Mouse (Mus musculus) gastrocnemius, adult 2 months (tissue): ENCODE measurements around the gene C5ar2. TPM values are rescaled to one million over a fixed set of nuclear protein-coding genes. Genes with fewer than 3 reads are reported as not detected.

Source experiments
- DNase-seq: peaks from one replicate; pipeline ENCODE4 v3.0.0; 2022
- H3K27ac ChIP-seq: fragments of 200-600 bp; 2 replicates; pipeline ENCODE4 v1.8.1; 2022; ENCODE audit warnings: mild to moderate bottlenecking
- H3K4me3 ChIP-seq: fragments of 200-600 bp; 2 replicates; pipeline ENCODE4 v1.8.1; 2022; ENCODE audit warnings: mild to moderate bottlenecking, moderate library complexity
- CTCF ChIP-seq: fragments of 200-600 bp; IDR thresholded peaks from 2 replicates; pipeline ENCODE4 v1.8.1; 2022; ENCODE audit warnings: antibody characterized with exemption, mild to moderate bottlenecking, moderate library complexity
- intact Hi-C: fragments of 180-260 bp; cut with DNase I; formaldehyde crosslinking; loops from one replicate; pipeline ENCODE4 v1.15.1; 2025
- total RNA-seq, 2 experiments: library from RNA; stranded (reverse); gene quantifications; 2 replicates each; pipeline ENCODE4 v1.2.3; 2021

C5ar2 gene
- total RNA-seq, 2 experiments from 2014 or later, result 0.18 to 0.39 TPM

DNA sequence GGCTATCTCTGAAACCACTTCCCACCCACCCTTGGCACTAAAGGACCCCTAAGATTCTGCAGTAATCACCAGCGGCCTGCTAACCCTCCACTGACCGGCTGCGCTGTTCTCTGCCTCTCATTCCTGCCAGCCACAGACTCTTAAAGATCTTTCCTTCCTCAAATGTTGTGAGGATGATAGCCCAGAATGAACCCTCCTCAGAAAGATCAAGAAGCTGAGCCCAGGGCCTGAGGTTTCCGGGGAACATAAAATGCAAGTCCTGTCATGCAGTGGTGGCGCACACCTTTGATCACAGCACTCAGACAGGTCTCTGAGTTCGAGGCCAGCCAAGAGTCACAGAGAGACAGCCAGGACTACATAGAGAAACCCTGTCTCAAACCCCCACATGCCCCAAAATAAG, 1.8 kb downstream of the C5ar2 start:
- Histone ChIP-seq H3K27ac (no peak overlapping the region), H3K4me3 (no peak overlapping the region)
- no peak for DNase-seq
- no peak for TF ChIP-seq CTCF
- intact Hi-C loops, result no loop called here

- intact Hi-C loops, result no loop called here
- H3K27ac ChIP-seq, result no peak overlapping the region
- 0 out of 2 replicates have a peak overlapping the region, but pooled peaks have one; percentile 3 for H3K4me3 ChIP-seq
Measured at GRCm38 (mm10) chr7:16241787-16242186, 2.2 kb downstream of the C5ar2 start.

DNA sequence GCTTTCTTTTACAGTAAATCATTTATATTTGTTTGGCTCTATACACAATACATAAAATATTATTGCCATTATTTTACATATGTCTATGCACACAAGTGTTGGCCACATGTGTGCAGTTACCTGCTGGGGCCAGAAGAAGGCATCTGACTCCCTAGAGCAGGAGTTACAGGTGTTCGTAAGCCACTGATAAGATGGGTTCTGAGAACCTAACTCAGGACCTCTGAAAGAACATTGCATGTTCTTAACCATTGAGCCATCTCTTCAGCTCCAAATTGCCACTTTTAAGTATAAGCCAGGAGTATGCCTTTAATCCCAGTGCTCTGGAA, 3.0 kb downstream of the C5ar2 start:
- Histone ChIP-seq H3K4me3 (no peak overlapping the region), H3K27ac (no peak overlapping the region)
- intact Hi-C loops, result no loop called here
- DNase-seq, result no peak
- no peak for TF ChIP-seq CTCF

More at GRCm38 (mm10) chr7:16241787-16242186, 2.2 kb downstream of the C5ar2 start:
- no peak for TF ChIP-seq CTCF
- no peak for DNase-seq

DNA sequence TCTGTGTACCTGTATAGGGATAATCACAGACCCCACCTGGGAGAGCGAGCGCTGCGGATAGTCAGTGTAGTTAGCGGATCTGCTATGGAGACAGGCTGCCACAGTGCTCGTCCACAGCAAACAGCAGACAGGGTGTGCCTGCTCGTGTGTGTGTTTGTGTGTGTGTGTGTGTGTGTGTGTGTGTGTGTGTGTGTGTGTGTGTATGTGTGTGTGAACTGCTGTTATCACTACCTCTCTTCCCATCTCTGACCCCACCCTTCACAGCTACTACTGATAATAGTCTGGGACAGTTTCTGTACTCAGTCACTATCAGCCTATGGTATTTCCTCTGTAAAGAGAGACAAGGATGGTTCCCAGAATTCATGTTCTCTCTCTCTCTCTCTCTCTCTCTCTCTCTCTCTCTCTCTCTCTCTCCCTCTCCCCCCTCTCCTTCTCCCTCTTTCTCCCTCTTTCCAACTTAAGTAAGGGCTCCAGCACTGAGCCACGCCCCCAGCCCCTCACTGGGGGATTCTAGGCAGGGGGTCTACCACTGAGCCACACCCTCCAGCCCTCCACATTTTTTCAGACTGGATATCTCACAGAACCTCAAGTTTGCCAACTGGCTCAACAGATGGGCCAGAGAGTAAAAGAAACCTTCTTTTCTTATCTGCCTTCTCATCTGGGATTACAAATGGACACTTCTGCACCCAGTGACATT, 3.5 kb downstream of the C5ar2 start:
- intact Hi-C loops, result no loop called here

DNA sequence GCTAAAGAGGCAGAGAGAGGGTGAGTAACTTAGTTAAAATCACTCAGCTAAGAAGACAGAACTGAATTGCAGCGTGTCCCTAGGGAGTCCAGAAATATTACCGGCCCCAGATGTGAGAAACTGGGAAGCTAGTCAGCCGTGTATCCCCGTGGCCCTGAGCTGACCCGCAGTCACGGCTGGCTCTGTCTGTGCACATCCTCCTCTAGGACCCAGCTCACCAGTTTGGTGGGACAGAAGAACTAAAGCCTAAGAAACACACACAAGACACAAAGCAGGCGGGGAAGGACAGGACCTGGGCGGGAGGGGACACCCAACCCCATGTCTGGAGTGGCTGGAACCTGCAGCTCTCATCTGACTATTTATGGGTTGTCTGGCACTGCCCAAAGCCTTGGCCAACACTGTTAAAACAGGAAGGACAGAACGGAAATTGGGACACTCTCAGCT, 4.4 kb downstream of the C5ar2 start:
- peak overlapping the region; percentile 81 for H3K27ac ChIP-seq
- peak; percentile 81 for DNase-seq
- intact Hi-C loops, result no loop called here

More for the DNA sequence above, 3.5 kb downstream of the C5ar2 start:
- Histone ChIP-seq H3K4me3 (peak overlapping the region; percentile 56; the same call in 1 of the 2 replicates), H3K27ac (peak overlapping the region; percentile 81)
- TF ChIP-seq CTCF, result no peak
- DNase-seq, result no peak

DNA sequence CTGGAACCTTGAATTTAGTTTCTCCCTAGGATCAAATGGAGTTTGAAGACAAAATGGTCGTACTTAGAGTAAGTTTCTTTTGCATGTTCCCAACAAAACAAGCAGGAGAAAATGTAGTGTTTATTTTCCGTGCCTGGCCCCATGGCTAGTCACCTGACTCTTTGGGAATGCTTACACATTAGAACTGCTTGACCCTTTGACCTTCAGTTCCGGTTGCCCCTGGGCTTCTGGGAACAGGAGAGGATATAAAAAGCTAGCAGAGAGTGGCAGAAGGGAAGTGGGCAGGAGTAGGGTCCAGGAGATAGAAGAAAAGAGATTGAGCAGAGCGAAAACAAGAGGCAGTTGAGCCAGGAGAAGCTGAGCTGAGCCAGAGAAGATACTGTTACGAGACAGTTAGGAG, 14.1 kb downstream of the C5ar2 start:
- no peak for TF ChIP-seq CTCF
- DNase-seq, result no peak
- intact Hi-C loops, result no loop called here
- Histone ChIP-seq H3K27ac (peak overlapping the region; percentile 63), H3K4me3 (no peak overlapping the region)

More for the DNA sequence above, 4.4 kb downstream of the C5ar2 start:
- peak overlapping the region; percentile 56 for H3K4me3 ChIP-seq
- no peak for TF ChIP-seq CTCF

DNA sequence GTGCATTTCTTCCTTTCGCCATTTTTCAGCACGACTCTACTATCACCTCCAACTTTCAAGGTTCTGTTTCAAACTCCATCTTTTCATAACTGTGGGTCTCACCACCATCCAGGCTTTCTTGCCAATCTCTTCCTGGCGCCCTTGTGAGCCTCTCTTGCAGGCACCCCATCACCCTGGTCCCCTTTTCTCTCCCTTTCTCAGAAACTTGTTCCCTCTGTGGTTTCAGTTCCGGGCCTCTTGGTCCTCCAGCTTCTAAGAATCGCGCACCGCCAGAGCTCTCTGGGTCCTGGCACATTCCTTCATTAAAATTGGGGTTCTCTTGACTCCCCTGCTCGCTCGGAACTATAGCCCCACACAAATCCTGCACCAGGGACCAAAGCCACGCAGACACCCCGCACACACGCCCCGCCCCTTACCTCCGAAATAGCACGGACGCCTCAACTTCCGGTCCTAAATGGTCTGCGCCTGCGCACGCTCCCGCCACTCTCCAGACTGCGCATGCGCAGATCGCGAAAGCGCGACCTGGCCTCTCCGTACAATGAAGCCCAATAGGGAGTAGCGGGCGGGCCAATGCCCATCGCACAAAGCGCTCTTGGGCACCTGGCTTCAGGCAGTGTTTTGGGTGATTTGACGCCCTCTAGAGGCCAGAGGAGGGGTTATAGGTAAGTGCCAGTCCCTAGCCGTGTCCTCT, 22.2 kb downstream of the C5ar2 start, which contains the start of gene Dhx34:
Dhx34 (minus strand) TSS at position 456 of the 691 bp plus-strand sequence.
- TF ChIP-seq CTCF, result peak; percentile 52
- peak; percentile 97 for DNase-seq

GRCm38 (mm10) chr7:16213986-16214385, 30.0 kb downstream of the C5ar2 start:
- Histone ChIP-seq H3K4me3 (no peak overlapping the region), H3K27ac (no peak overlapping the region)
- TF ChIP-seq CTCF, result no peak
- no peak for DNase-seq
- intact Hi-C loops, result loop anchor here (5.0 kb wide), 1 partner anchor 33 kb away; no protein-coding TSS in a partner anchor

More for the DNA sequence above, 22.2 kb downstream of the C5ar2 start, which contains the start of gene Dhx34:
- Histone ChIP-seq H3K27ac (peak within 1 kb of the TSS; percentile 92), H3K4me3 (peak within 1 kb of the TSS; percentile 91)
- intact Hi-C loops, result no loop called here

GRCm38 (mm10) chr7:16213196-16213595, 30.8 kb downstream of the C5ar2 start:
- intact Hi-C loops, result loop anchor here (5.0 kb wide), 1 partner anchor 34 kb away; no protein-coding TSS in a partner anchor

GRCm38 (mm10) chr7:16210862-16211365, 33.0 kb downstream of the C5ar2 start:
- intact Hi-C loops, result loop anchor here (5.0 kb wide), 1 partner anchor 36 kb away; no protein-coding TSS in a partner anchor
- TF ChIP-seq CTCF, result peak; percentile 41
- peak; percentile 51 for DNase-seq
- Histone ChIP-seq H3K27ac (no peak overlapping the region), H3K4me3 (no peak overlapping the region)

More at GRCm38 (mm10) chr7:16213196-16213595, 30.8 kb downstream of the C5ar2 start:
- H3K27ac ChIP-seq, result no peak overlapping the region
- TF ChIP-seq CTCF, result no peak
- no peak for DNase-seq
- H3K4me3 ChIP-seq, result no peak overlapping the region

DNA sequence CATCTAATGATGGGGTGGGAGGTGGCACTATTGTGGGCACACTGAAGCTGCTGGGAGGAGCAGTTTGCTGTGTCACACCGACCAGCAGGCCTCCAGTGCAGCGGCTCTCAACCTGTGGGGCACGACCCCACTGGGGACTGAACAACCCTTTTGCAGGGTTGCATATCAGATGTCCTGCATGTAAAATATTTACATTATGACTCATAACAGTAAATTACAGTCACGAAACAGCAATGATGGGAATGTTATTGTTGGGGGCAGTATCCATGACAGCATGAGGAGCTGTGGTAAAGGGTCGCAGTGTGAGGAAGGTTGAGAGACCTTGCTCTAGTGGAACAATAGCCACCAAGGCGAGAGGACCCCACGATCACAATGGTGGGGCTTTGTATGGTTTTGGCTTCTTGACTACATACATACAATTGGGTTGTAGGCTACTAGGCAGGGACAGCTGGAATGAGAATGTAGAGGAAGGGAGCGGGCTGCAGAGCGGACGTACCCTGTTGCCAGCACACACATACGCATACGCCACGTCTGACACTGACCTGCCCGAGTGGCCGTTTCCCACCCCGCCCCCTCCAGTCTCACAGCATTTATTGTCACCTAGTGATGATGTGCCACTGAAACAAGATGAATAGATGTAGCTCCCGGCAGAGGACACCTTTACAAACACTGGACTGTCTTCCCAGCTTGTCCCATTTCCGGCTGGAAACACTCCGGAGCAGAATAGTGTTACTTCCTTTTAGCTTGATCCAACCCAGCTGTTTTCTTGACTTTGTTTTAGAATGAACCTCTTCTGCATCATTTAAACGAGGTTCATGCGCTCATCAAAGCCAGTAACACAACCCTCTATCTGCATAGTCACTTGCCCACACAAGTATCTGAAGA, 34.9 kb downstream of the C5ar2 start:
- no peak for TF ChIP-seq CTCF
- DNase-seq, result no peak
- H3K4me3 ChIP-seq, result no peak overlapping the region
- intact Hi-C loops, result no loop called here
- H3K27ac ChIP-seq, result no peak overlapping the region

DNA sequence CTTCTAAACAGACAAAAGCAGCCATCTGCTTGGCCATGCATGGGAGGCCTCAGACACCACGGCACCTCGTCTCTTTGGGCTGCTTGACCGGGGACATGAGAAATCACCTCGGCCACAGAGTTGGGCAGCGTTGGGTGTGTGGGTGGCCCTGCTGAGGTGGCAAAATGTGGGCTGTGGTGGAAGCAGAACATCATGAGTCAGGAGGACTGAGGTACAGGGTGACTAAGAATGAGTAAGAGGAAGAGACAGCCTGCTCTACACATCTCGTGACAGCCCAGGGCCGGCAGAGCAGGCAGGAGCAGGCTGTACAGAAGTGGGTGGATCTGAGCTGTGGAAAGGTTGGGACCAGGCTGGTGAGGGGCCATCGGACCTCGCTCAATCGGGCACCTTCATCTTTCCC, 36.5 kb downstream of the C5ar2 start:
- peak; percentile 32 for DNase-seq
- Histone ChIP-seq H3K27ac (peak overlapping the region; percentile 31; the same call in 1 of the 2 replicates), H3K4me3 (no peak overlapping the region)
- no peak for TF ChIP-seq CTCF
- intact Hi-C loops, result no loop called here
